Mouse (Mus musculus) MEL (cell line): Measurements from ENCODE around the gene Psmc3ip. TPM values are rescaled to one million over a fixed set of nuclear protein-coding genes. Genes with fewer than 3 reads are reported as not detected.

Experiments
- DNase-seq: peaks from one replicate; pipeline ENCODE4 v3.0.0; 2011; ENCODE audit warnings: low read depth, low spot score
- H3K27ac ChIP-seq: 2 replicates; pipeline ENCODE4 v1.5.1; 2012; ENCODE audit warnings: low read depth, mild to moderate bottlenecking, control low read depth, low read length, moderate library complexity; ENCODE audit not compliant: control insufficient read depth
- H3K27me3 ChIP-seq, 2 experiments: fragments of 150-350 bp in 1 of 2; sonication (generic) in 1 of 2; 2 replicates each; pipeline ENCODE4 v1.6.1; 2012; ENCODE audit warnings: low read length in 2 of 2, mild to moderate bottlenecking in 2 of 2, improper control_type of control experiment in 1 of 2, moderate library complexity in 1 of 2; ENCODE audit not compliant: insufficient read depth in 2 of 2, control insufficient read depth in 1 of 2
- H3K36me3 ChIP-seq, 2 experiments: 2 replicates each; pipeline ENCODE4 v1.6.1; 2012 to 2014; ENCODE audit warnings: low read length in 2 of 2, improper control_type of control experiment in 1 of 2, inconsistent platforms in 1 of 2, mild to moderate bottlenecking in 1 of 2; ENCODE audit not compliant: insufficient read depth in 2 of 2, control insufficient read depth in 1 of 2
- H3K4me1 ChIP-seq, 2 experiments: fragments of 150-350 bp in 1 of 2; sonication (generic) in 1 of 2; 2 replicates each; pipeline ENCODE4 v1.6.1; 2012; ENCODE audit warnings: low read length in 2 of 2, improper control_type of control experiment in 1 of 2, mild to moderate bottlenecking in 1 of 2; ENCODE audit not compliant: insufficient read depth in 2 of 2, control insufficient read depth in 1 of 2
- H3K4me3 ChIP-seq, 2 experiments: fragments of 150-350 bp in 1 of 2; sonication (generic) in 1 of 2; 2 replicates each; pipeline ENCODE4 v1.5.1; 2012; ENCODE audit warnings: low read depth in 2 of 2, low read length in 2 of 2, mild to moderate bottlenecking in 2 of 2, moderate library complexity in 2 of 2, control low read depth in 1 of 2, improper control_type of control experiment in 1 of 2; ENCODE audit not compliant: control insufficient read depth in 1 of 2, insufficient read depth in 1 of 2
- H3K79me2 ChIP-seq: 2 replicates; pipeline ENCODE4 v1.6.1; 2012; ENCODE audit warnings: mild to moderate bottlenecking, low read length, moderate library complexity; ENCODE audit not compliant: control insufficient read depth, poor library complexity, insufficient read depth
- H3K9ac ChIP-seq: 2 replicates; pipeline ENCODE4 v1.6.1; 2012; ENCODE audit warnings: low read depth, mild to moderate bottlenecking, control low read depth, low read length, moderate library complexity; ENCODE audit not compliant: control insufficient read depth, poor library complexity, severe bottlenecking
- H3K9me3 ChIP-seq: fragments of 150-350 bp; sonication (generic); replicated peaks from 2 replicates; pipeline ENCODE4 v1.6.1; 2012; ENCODE audit warnings: mild to moderate bottlenecking, low read length, improper control_type of control experiment, moderate library complexity; ENCODE audit not compliant: insufficient read depth
- BHLHE40 ChIP-seq: IDR thresholded peaks from 2 replicates; pipeline ENCODE4 v1.6.1; 2012; ENCODE audit warnings: low read depth, mild to moderate bottlenecking, inconsistent platforms, low read length, improper control_type of control experiment, borderline replicate concordance
- CHD1 ChIP-seq: IDR thresholded peaks from 2 replicates; pipeline ENCODE4 v1.6.1; 2012; ENCODE audit warnings: low read depth, mild to moderate bottlenecking, inconsistent platforms, low read length, improper control_type of control experiment
- CHD2 ChIP-seq: IDR thresholded peaks from 2 replicates; pipeline ENCODE4 v1.6.1; 2011; ENCODE audit warnings: low read length, improper control_type of control experiment
- CTCF ChIP-seq, 3 experiments: IDR thresholded peaks in 2 of 3; conservative IDR thresholded peaks in 1 of 3; 2 replicates each; pipeline ENCODE4 v1.5.1; 2011 to 2012; ENCODE audit warnings: low read length in 3 of 3, low read depth in 2 of 3, mild to moderate bottlenecking in 2 of 3, improper control_type of control experiment in 1 of 3, inconsistent platforms in 1 of 3, mixed read lengths in 1 of 3, moderate library complexity in 1 of 3; ENCODE audit not compliant: control insufficient read depth in 1 of 3, insufficient read depth in 1 of 3, poor library complexity in 1 of 3, severe bottlenecking in 1 of 3
- E2F4 ChIP-seq: IDR thresholded peaks from 2 replicates; pipeline ENCODE4 v1.6.1; 2011; ENCODE audit warnings: low read depth, low read length, improper control_type of control experiment, borderline replicate concordance
- ELF1 ChIP-seq: IDR thresholded peaks from 2 replicates; pipeline ENCODE4 v1.6.1; 2014; ENCODE audit warnings: low read depth, mild to moderate bottlenecking, inconsistent platforms, low read length, improper control_type of control experiment, moderate library complexity
- EP300 ChIP-seq, 2 experiments: IDR thresholded peaks; 2 replicates each; pipeline ENCODE4 v1.6.1; 2011; ENCODE audit warnings: improper control_type of control experiment in 2 of 2, low read length in 2 of 2, low read depth in 1 of 2, mild to moderate bottlenecking in 1 of 2
- ETS1 ChIP-seq: IDR thresholded peaks from 2 replicates; pipeline ENCODE4 v1.6.1; 2012; ENCODE audit warnings: low read depth, mild to moderate bottlenecking, inconsistent platforms, low read length, improper control_type of control experiment, moderate library complexity
- GABPA ChIP-seq: IDR thresholded peaks from 2 replicates; pipeline ENCODE4 v1.6.1; 2012; ENCODE audit warnings: low read depth, mild to moderate bottlenecking, inconsistent platforms, low read length, improper control_type of control experiment, moderate library complexity
- GATA1 ChIP-seq: IDR thresholded peaks from 2 replicates; pipeline ENCODE4 v1.6.1; 2011; ENCODE audit warnings: low read depth, low read length, improper control_type of control experiment
- HCFC1 ChIP-seq: IDR thresholded peaks from 2 replicates; pipeline ENCODE4 v1.6.1; 2012; ENCODE audit warnings: low read depth, mild to moderate bottlenecking, inconsistent platforms, low read length, improper control_type of control experiment, moderate library complexity
- KAT2A ChIP-seq: conservative IDR thresholded peaks from 2 replicates; pipeline ENCODE4 v1.6.1; 2012; ENCODE audit warnings: low read depth, low read length, improper control_type of control experiment, inconsistent platforms
- MAFK ChIP-seq: IDR thresholded peaks from 2 replicates; pipeline ENCODE4 v1.6.1; 2011; ENCODE audit warnings: low read depth, mild to moderate bottlenecking, low read length, improper control_type of control experiment, borderline replicate concordance
- MAX ChIP-seq: IDR thresholded peaks from 2 replicates; pipeline ENCODE4 v1.6.1; 2011; ENCODE audit warnings: low read length, improper control_type of control experiment
- MAZ ChIP-seq: IDR thresholded peaks from 2 replicates; pipeline ENCODE4 v1.6.1; 2012; ENCODE audit warnings: low read depth, mild to moderate bottlenecking, inconsistent platforms, low read length, improper control_type of control experiment
- MXI1 ChIP-seq: IDR thresholded peaks from 2 replicates; pipeline ENCODE4 v1.6.1; 2011; ENCODE audit warnings: mild to moderate bottlenecking, low read depth, low read length, improper control_type of control experiment
- MYB ChIP-seq: IDR thresholded peaks from 2 replicates; pipeline ENCODE4 v1.6.1; 2011; ENCODE audit warnings: mild to moderate bottlenecking, low read depth, low read length, improper control_type of control experiment
- MYC ChIP-seq: IDR thresholded peaks from 2 replicates; pipeline ENCODE4 v1.6.1; 2011; ENCODE audit warnings: low read depth, mild to moderate bottlenecking, low read length, improper control_type of control experiment, moderate library complexity
- NELFE ChIP-seq: IDR thresholded peaks from 2 replicates; pipeline ENCODE4 v1.6.1; 2011; ENCODE audit warnings: low read depth, low read length, improper control_type of control experiment
- NRF1 ChIP-seq: IDR thresholded peaks from 2 replicates; pipeline ENCODE4 v1.6.1; 2014; ENCODE audit warnings: low read depth, mild to moderate bottlenecking, inconsistent platforms, low read length, improper control_type of control experiment, moderate library complexity; ENCODE audit not compliant: poor library complexity, insufficient read depth, severe bottlenecking
- POLR2A ChIP-seq, 2 experiments: IDR thresholded peaks; 2 replicates each; pipeline ENCODE4 v1.6.1; 2011 to 2012; ENCODE audit warnings: low read length in 2 of 2, mild to moderate bottlenecking in 2 of 2, control low read depth in 1 of 2, improper control_type of control experiment in 1 of 2, low read depth in 1 of 2, moderate library complexity in 1 of 2; ENCODE audit not compliant: control insufficient read depth in 1 of 2, insufficient read depth in 1 of 2, poor library complexity in 1 of 2
- POLR2AphosphoS2 ChIP-seq: IDR thresholded peaks from 2 replicates; pipeline ENCODE4 v1.6.1; 2011; ENCODE audit warnings: low read length, improper control_type of control experiment
- POLR2AphosphoS5 ChIP-seq: IDR thresholded peaks from 2 replicates; pipeline ENCODE4 v1.6.1; 2012; ENCODE audit warnings: low read depth, borderline replicate concordance, mild to moderate bottlenecking, inconsistent platforms, low read length, moderate library complexity, mixed read lengths
- RAD21 ChIP-seq: IDR thresholded peaks from 2 replicates; pipeline ENCODE4 v1.6.1; 2011; ENCODE audit warnings: mild to moderate bottlenecking, low read depth, low read length, improper control_type of control experiment
- SIN3A ChIP-seq: IDR thresholded peaks from 2 replicates; pipeline ENCODE4 v1.6.1; 2012; ENCODE audit warnings: low read length, improper control_type of control experiment, inconsistent platforms
- SMC3 ChIP-seq: IDR thresholded peaks from 2 replicates; pipeline ENCODE4 v1.6.1; 2011; ENCODE audit warnings: low read depth, low read length, improper control_type of control experiment
- TAL1 ChIP-seq: IDR thresholded peaks from 2 replicates; pipeline ENCODE4 v1.6.1; 2012; ENCODE audit warnings: mild to moderate bottlenecking, inconsistent platforms, low read length, moderate library complexity, mixed read lengths
- TBP ChIP-seq: IDR thresholded peaks from 2 replicates; pipeline ENCODE4 v1.8.0; 2011; ENCODE audit warnings: low read depth, low read length, improper control_type of control experiment
- TCF12 ChIP-seq: IDR thresholded peaks from 2 replicates; pipeline ENCODE4 v1.6.1; 2014; ENCODE audit warnings: low read depth, mild to moderate bottlenecking, inconsistent platforms, low read length, improper control_type of control experiment, moderate library complexity
- UBTF ChIP-seq: IDR thresholded peaks from 2 replicates; pipeline ENCODE4 v1.6.1; 2012; ENCODE audit warnings: low read depth, mild to moderate bottlenecking, inconsistent platforms, low read length, improper control_type of control experiment, moderate library complexity, borderline replicate concordance; ENCODE audit not compliant: insufficient read depth
- USF1 ChIP-seq: IDR thresholded peaks from 2 replicates; pipeline ENCODE4 v1.6.1; 2014; ENCODE audit warnings: low read depth, mild to moderate bottlenecking, inconsistent platforms, low read length, improper control_type of control experiment, moderate library complexity
- USF2 ChIP-seq, 2 experiments: IDR thresholded peaks; 2 replicates each; pipeline ENCODE4 v1.6.1; 2011 to 2012; ENCODE audit warnings: improper control_type of control experiment in 2 of 2, low read length in 2 of 2, borderline replicate concordance in 1 of 2, inconsistent platforms in 1 of 2, low read depth in 1 of 2, mild to moderate bottlenecking in 1 of 2; ENCODE audit not compliant: insufficient read depth in 1 of 2
- ZKSCAN1 ChIP-seq: IDR thresholded peaks from 2 replicates; pipeline ENCODE4 v1.6.1; 2012; ENCODE audit warnings: low read depth, mild to moderate bottlenecking, inconsistent platforms, low read length, improper control_type of control experiment, moderate library complexity
- ZMIZ1 ChIP-seq: IDR thresholded peaks from 2 replicates; pipeline ENCODE4 v1.6.1; 2012; ENCODE audit warnings: low read depth, mild to moderate bottlenecking, inconsistent platforms, low read length, improper control_type of control experiment, moderate library complexity
- ZNF384 ChIP-seq: IDR thresholded peaks from 2 replicates; pipeline ENCODE4 v1.6.1; 2012; ENCODE audit warnings: low read depth, mild to moderate bottlenecking, inconsistent platforms, low read length, improper control_type of control experiment
- polyA plus RNA-seq, 2 experiments: library from polyadenylated mRNA; stranded (reverse) in 1 of 2; unstranded in 1 of 2; fragments of >175 nt in 1 of 2; fragments of >200 nt in 1 of 2; gene quantifications; 2 replicates each; pipeline versions ENCODE4 v1.2.1 to v1.2.4; 2012; ENCODE audit warnings: low replicate concordance in 2 of 2, low read depth in 1 of 2; ENCODE audit not compliant: insufficient read length in 2 of 2, insufficient read depth in 1 of 2, missing spikeins in 1 of 2
- total RNA-seq: library from RNA; depleted of rRNA; stranded (reverse); fragments of 300-350 nt; gene quantifications from 2 replicates; pipeline ENCODE4 v1.2.3, GENCODE M21; 2012; rRNA removed

Gene Psmc3ip
- total RNA-seq (9.1 and 14.5 TPM in 2 replicates), polyA plus RNA-seq (1 to 10 TPM in 1 of 2 experiments, not detected in 1; 8.2 TPM)

DNA sequence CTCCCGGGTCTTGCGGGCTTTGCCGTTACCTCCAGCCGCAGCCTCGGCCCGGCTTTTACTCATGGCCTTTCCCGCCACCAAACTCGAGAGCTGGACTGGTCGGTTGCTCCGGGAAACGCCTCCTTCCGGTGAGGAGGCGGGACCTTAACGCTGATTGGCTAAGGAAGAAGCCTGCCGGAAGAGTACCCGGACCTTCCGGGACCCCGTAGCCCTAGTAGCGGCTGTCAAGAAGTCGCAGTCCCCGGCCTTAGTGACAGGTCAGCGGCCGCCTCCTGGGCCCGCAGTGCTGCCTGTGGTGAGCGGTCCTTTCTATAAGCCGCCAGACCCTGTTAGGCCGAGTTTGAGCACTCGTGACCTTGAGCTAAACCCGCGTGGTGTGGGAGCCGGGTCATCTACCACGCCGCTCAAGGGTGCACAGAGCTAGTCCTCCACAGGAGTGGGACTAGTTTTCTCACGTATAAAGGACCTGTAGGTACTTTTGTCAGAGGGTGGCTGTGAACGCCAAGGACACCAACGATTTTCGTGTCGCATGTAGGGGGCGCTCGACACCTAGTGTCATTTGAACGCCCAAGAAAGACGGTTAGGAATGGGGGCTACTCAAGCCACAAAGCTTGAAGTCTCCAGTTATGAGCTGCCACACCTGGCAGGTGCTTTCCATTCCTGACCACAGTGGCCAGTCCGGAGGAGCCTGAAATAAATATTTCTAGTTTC, at the start of gene Psmc3ip:
TSS of gene Psmc3ip (minus strand) at position 123 of the 711 bp plus-strand sequence.
- H3K9ac ChIP-seq = peak within 1 kb of the TSS; percentile 81
- peak; percentile 27 for TF ChIP-seq SMC3
- no peak for TF ChIP-seq TAL1
- TF ChIP-seq CTCF (IDR thresholded peaks at IDR 0.05 in 2 of 3, conservative IDR thresholded peaks at IDR 0.05 in 1 of 3; ENCODE audit: control insufficient read depth in 1 of 3, insufficient read depth in 1 of 3, low read depth in 2 of 3, low read length in 3 of 3, poor library complexity in 1 of 3, severe bottlenecking in 1 of 3) = peak; percentile 48 to 69 (median 64); a peak in 5 of 6 replicates
- TF ChIP-seq TBP = no peak
- peak; percentile 79 for TF ChIP-seq HCFC1
- no peak for TF ChIP-seq ZNF384
- TF ChIP-seq KAT2A = no peak; the same call in 1 of the 2 replicates
- TF ChIP-seq E2F4 = peak; percentile 58; the same call in 1 of the 2 replicates
- peak; percentile 32; the same call in 1 of the 2 replicates for TF ChIP-seq MXI1
- no peak for TF ChIP-seq ETS1
- peak; percentile 75 for TF ChIP-seq ELF1
- TF ChIP-seq MYB = 0 out of 2 replicates have a peak, but pooled peaks have one; percentile 6
- no peak for TF ChIP-seq NRF1
- peak; percentile 40; the same call in 1 of the 2 replicates for TF ChIP-seq TCF12
- no peak for TF ChIP-seq MAFK
- TF ChIP-seq SIN3A = peak; percentile 72; the same call in 1 of the 2 replicates
- no peak for TF ChIP-seq ZKSCAN1
- no peak for TF ChIP-seq UBTF
- TF ChIP-seq BHLHE40 = no peak
- peak; percentile 62 for TF ChIP-seq NELFE
- no peak for TF ChIP-seq GABPA
- peak; percentile 21 for TF ChIP-seq RAD21
- TF ChIP-seq POLR2AphosphoS2 = peak; percentile 96
- TF ChIP-seq POLR2AphosphoS5 = no peak
- TF ChIP-seq USF1 = no peak
- peak; percentile 51 to 74; a peak in 1 of 4 replicates for TF ChIP-seq POLR2A (IDR thresholded peaks at IDR 0.05; ENCODE audit: control insufficient read depth in 1 of 2, insufficient read depth in 1 of 2, low read depth in 1 of 2, low read length in 2 of 2, poor library complexity in 1 of 2)
- TF ChIP-seq MAX = peak; percentile 80
- TF ChIP-seq USF2 (IDR thresholded peaks at IDR 0.05; ENCODE audit: borderline replicate concordance in 1 of 2, insufficient read depth in 1 of 2, low read depth in 1 of 2, low read length in 2 of 2) = no peak
- no peak for TF ChIP-seq GATA1
- no peak for TF ChIP-seq CHD1
- no peak for TF ChIP-seq MAZ
- 0 out of 2 replicates have a peak, but pooled peaks have one; percentile 21 for TF ChIP-seq MYC
- no peak for TF ChIP-seq CHD2
- no peak; the same call in 1 of the 2 replicates for TF ChIP-seq ZMIZ1
- no peak; a peak in 1 of 4 replicates for TF ChIP-seq EP300 (IDR thresholded peaks at IDR 0.05; ENCODE audit: low read depth in 1 of 2, low read length in 2 of 2)

More for the DNA sequence above, at the start of gene Psmc3ip:
- peaks cover 2 to 29% of the 10 kb centered on the region in 2 experiments; a peak in 3 of 4 replicates for H3K36me3 ChIP-seq
- H3K27me3 ChIP-seq = no peaks in the 10 kb centered on the region
- H3K9me3 ChIP-seq = no peaks in the 10 kb centered on the region
- DNase-seq = peak; percentile 90
- peak within 1 kb of the TSS; percentile 63 to 75 for H3K4me3 ChIP-seq
- peak within 1 kb of the TSS; percentile 84 for H3K27ac ChIP-seq
- H3K79me2 ChIP-seq = no peaks in the 10 kb centered on the region
- H3K4me1 ChIP-seq = peaks cover 0 to 2% of the 10 kb centered on the region in 2 experiments; a peak in 1 of 4 replicates
